Mouse (Mus musculus): ENCODE measurements around the gene Rnf166. TPM values are rescaled to one million over a fixed set of nuclear protein-coding genes. Genes with fewer than 3 reads are reported as not detected.

Gene Rnf166
- polyA plus RNA-seq, 1 experiment: 296 TPM

- Histone ChIP-seq H3K36me3 (ENCODE audit: control insufficient read depth, insufficient read depth, low read length) (peaks cover 21% of the 10 kb centered on the region), H3K4me3 (ENCODE audit: control insufficient read depth, insufficient read depth, low read length) (no peak overlapping the region), H3K4me1 (replicated peaks; ENCODE audit: control insufficient read depth, insufficient read depth, low read length) (peaks cover 8% of the 10 kb centered on the region), H3K27me3 (ENCODE audit: control insufficient read depth, insufficient read depth, low read length) (no peaks in the 10 kb centered on the region), H3K27ac (ENCODE audit: control insufficient read depth, insufficient read depth, low read length) (no peak overlapping the region)
- 90% methylated on average over 5 of the region's 5 CpGs for WGBS
- TF ChIP-seq CTCF (IDR thresholded peaks at IDR 0.05; ENCODE audit: borderline replicate concordance, control insufficient read depth, extremely low read depth, insufficient read depth, low read length, poor library complexity) (no peak), POLR2A (IDR thresholded peaks at IDR 0.05; ENCODE audit: control insufficient read depth, extremely low read depth, insufficient read depth, low read length, poor library complexity) (no peak)
- DNase-seq: no peak
Observed at GRCm38 (mm10) chr8:122423659-122424058, 52.2 kb downstream of the Rnf166 start.

GRCm38 (mm10) chr8:122423217-122423616, 52.6 kb downstream of the Rnf166 start:
- H3K36me3 ChIP-seq (ENCODE audit: control insufficient read depth, insufficient read depth, low read length): peaks cover 21% of the 10 kb centered on the region
- no peak for DNase-seq
- no peaks in the 10 kb centered on the region for H3K27me3 ChIP-seq (ENCODE audit: control insufficient read depth, insufficient read depth, low read length)
- H3K27ac ChIP-seq (ENCODE audit: control insufficient read depth, insufficient read depth, low read length): no peak overlapping the region
- H3K4me1 ChIP-seq (replicated peaks; ENCODE audit: control insufficient read depth, insufficient read depth, low read length): peaks cover 4% of the 10 kb centered on the region
- no peak overlapping the region for H3K4me3 ChIP-seq (ENCODE audit: control insufficient read depth, insufficient read depth, low read length)
- TF ChIP-seq CTCF (IDR thresholded peaks at IDR 0.05; ENCODE audit: borderline replicate concordance, control insufficient read depth, extremely low read depth, insufficient read depth, low read length, poor library complexity) (no peak), POLR2A (IDR thresholded peaks at IDR 0.05; ENCODE audit: control insufficient read depth, extremely low read depth, insufficient read depth, low read length, poor library complexity) (no peak)
- 96% methylated on average over 24 of the region's 24 CpGs for WGBS

GRCm38 (mm10) chr8:122421376-122422070, 54.3 kb downstream of the Rnf166 start, which contains the start of gene Il17c:
Gene Il17c (plus strand): TSS chr8:122422020.
- Histone ChIP-seq H3K4me1 (replicated peaks; ENCODE audit: control insufficient read depth, insufficient read depth, low read length) (no peaks in the 10 kb centered on the region), H3K27me3 (ENCODE audit: control insufficient read depth, insufficient read depth, low read length) (no peaks in the 10 kb centered on the region), H3K27ac (ENCODE audit: control insufficient read depth, insufficient read depth, low read length) (no peak within 1 kb of the TSS), H3K4me3 (ENCODE audit: control insufficient read depth, insufficient read depth, low read length) (no peak within 1 kb of the TSS), H3K36me3 (ENCODE audit: control insufficient read depth, insufficient read depth, low read length) (peaks cover 21% of the 10 kb centered on the region)
- WGBS: 96% methylated on average over 14 of the region's 14 CpGs
- DNase-seq: no peak
- no peak for TF ChIP-seq POLR2A (IDR thresholded peaks at IDR 0.05; ENCODE audit: control insufficient read depth, extremely low read depth, insufficient read depth, low read length, poor library complexity)
- no peak for TF ChIP-seq CTCF (IDR thresholded peaks at IDR 0.05; ENCODE audit: borderline replicate concordance, control insufficient read depth, extremely low read depth, insufficient read depth, low read length, poor library complexity)

GRCm38 (mm10) chr8:122419881-122420555, 55.8 kb downstream of the Rnf166 start:
- WGBS: 91% methylated on average over 9 of the region's 9 CpGs
- no peaks in the 10 kb centered on the region for H3K4me1 ChIP-seq (replicated peaks; ENCODE audit: control insufficient read depth, insufficient read depth, low read length)
- H3K27ac ChIP-seq (ENCODE audit: control insufficient read depth, insufficient read depth, low read length): no peak overlapping the region

More at GRCm38 (mm10) chr8:122419881-122420555, 55.8 kb downstream of the Rnf166 start:
- Histone ChIP-seq H3K27me3 (ENCODE audit: control insufficient read depth, insufficient read depth, low read length) (no peaks in the 10 kb centered on the region), H3K4me3 (ENCODE audit: control insufficient read depth, insufficient read depth, low read length) (no peak overlapping the region), H3K36me3 (ENCODE audit: control insufficient read depth, insufficient read depth, low read length) (peaks cover 21% of the 10 kb centered on the region)
- TF ChIP-seq CTCF (IDR thresholded peaks at IDR 0.05; ENCODE audit: borderline replicate concordance, control insufficient read depth, extremely low read depth, insufficient read depth, low read length, poor library complexity) (no peak), POLR2A (IDR thresholded peaks at IDR 0.05; ENCODE audit: control insufficient read depth, extremely low read depth, insufficient read depth, low read length, poor library complexity) (no peak)
- DNase-seq: no peak

Other genes starting within 250 kb of the Rnf166 start
- 100 and 134 TPM in 2 replicates for gene Zfpm1, start 193.9 kb downstream of the Rnf166 start, polyA plus RNA-seq (2012; rRNA removed)
- gene Trhr2, start 115.3 kb downstream of the Rnf166 start, polyA plus RNA-seq (2012; rRNA removed): 0.35 and 0.51 TPM in 2 replicates
- 66.3 and 69.8 TPM in 2 replicates for gene Zc3h18, start 99.5 kb downstream of the Rnf166 start, polyA plus RNA-seq (2012; rRNA removed)
- gene Il17c, start 54.0 kb downstream of the Rnf166 start, polyA plus RNA-seq (2012; rRNA removed): 0.47 and 1.4 TPM in 2 replicates
- gene Cyba, start 43.1 kb downstream of the Rnf166 start, polyA plus RNA-seq (2012; rRNA removed): 671 and 705 TPM in 2 replicates
- gene Mvd, start 32.6 kb downstream of the Rnf166 start, polyA plus RNA-seq (2012; rRNA removed): 25.0 and 26.2 TPM in 2 replicates
- 47.1 and 51.1 TPM in 2 replicates for gene Snai3, start 15.3 kb downstream of the Rnf166 start, polyA plus RNA-seq (2012; rRNA removed)
- 118 and 136 TPM in 2 replicates for gene Ctu2, start 79 bp upstream of the Rnf166 start, polyA plus RNA-seq (2012; rRNA removed)
- 93.6 and 106 TPM in 2 replicates for gene Piezo1, start 75.3 kb upstream of the Rnf166 start, polyA plus RNA-seq (2012; rRNA removed)
- gene Cdt1, start 92.0 kb upstream of the Rnf166 start, polyA plus RNA-seq (2012; rRNA removed): 136 and 210 TPM in 2 replicates
- 119 and 136 TPM in 2 replicates for gene Aprt, start 100.8 kb upstream of the Rnf166 start, polyA plus RNA-seq (2012; rRNA removed)
- gene Galns, start 135.4 kb upstream of the Rnf166 start, polyA plus RNA-seq (2012; rRNA removed): 15.6 and 19.2 TPM in 2 replicates
- gene Trappc2l, start 135.6 kb upstream of the Rnf166 start, polyA plus RNA-seq (2012; rRNA removed): 104 and 133 TPM in 2 replicates
- gene Pabpn1l, start 146.7 kb upstream of the Rnf166 start, polyA plus RNA-seq (2012; rRNA removed): 0.20 and 0.42 TPM in 2 replicates
- 62.3 and 76.8 TPM in 2 replicates for gene Cbfa2t3, start 223.0 kb upstream of the Rnf166 start, polyA plus RNA-seq (2012; rRNA removed)

Data from thymus, adult 2 months (tissue).